Mouse (Mus musculus): ENCODE data around the gene Nfx1.

DNA sequence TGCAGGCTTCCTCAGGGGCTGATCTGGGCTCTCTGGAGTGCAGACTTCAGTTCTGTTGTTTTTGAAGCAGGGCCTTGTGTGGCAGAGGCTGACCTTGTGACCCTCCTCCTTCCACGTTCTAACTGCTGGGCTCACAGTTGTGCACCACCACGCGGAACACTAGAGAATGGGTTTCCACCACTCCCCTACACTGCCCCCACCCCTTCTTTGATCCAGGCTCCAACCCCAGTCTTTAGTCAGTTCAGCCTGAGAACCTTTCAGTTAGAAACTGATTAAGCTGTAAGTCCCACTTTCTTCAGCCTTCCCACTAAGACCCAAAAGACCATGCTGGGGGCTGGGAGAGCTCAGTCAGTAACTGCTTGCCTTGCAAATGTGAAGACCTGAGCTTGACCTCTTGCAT is 45.1 kb upstream of the Nfx1 start:
- TF ChIP-seq EP300 (IDR thresholded peaks at IDR 0.05; ENCODE audit: low read depth) (no peak), CTCF (IDR thresholded peaks at IDR 0.05; ENCODE audit: low read depth) (no peak)
